Mouse (Mus musculus) midbrain, embryonic 10.5 days (tissue): ENCODE data around the gene Car12. TPM values are rescaled to one million over a fixed set of nuclear protein-coding genes. Genes with fewer than 3 reads are reported as not detected.

Experiments
- DNase-seq: peaks from one replicate; pipeline ENCODE4 v3.0.0-alpha.2; 2017; ENCODE audit warnings: low spot score
- H3K27ac ChIP-seq: fragments of 300-500 bp; sonication (generic); replicated peaks from 2 replicates; pipeline ENCODE4 v1.5.1; 2016; ENCODE audit warnings: mild to moderate bottlenecking
- H3K27me3 ChIP-seq: fragments of 300-500 bp; sonication (generic); 2 replicates; pipeline ENCODE4 v1.6.1; 2016; ENCODE audit warnings: low read depth, mild to moderate bottlenecking; ENCODE audit not compliant: poor library complexity, severe bottlenecking
- H3K36me3 ChIP-seq: fragments of 300-500 bp; sonication (generic); 2 replicates; pipeline ENCODE4 v1.6.1; 2016; ENCODE audit warnings: mild to moderate bottlenecking, moderate library complexity
- H3K4me1 ChIP-seq: fragments of 300-500 bp; sonication (generic); 2 replicates; pipeline ENCODE4 v1.6.1; 2016
- H3K4me3 ChIP-seq: fragments of 300-500 bp; sonication (generic); 2 replicates; pipeline ENCODE4 v1.5.1; 2016; ENCODE audit warnings: mild to moderate bottlenecking, moderate library complexity
- H3K9me3 ChIP-seq: fragments of 300-500 bp; sonication (generic); replicated peaks from 2 replicates; pipeline ENCODE4 v1.6.1; 2016; ENCODE audit warnings: mild to moderate bottlenecking
- WGBS: fragments of 180-500 bp; shearing (Covaris S2); methylation state at CpG from one replicate; pipeline ENCODE4 v1.1.7; 2016; 5-methylcytosine and 5-hydroxymethylcytosine counted together
- polyA plus RNA-seq: library from polyadenylated mRNA; unstranded; fragments of >200 nt; fragmentation: Nextera tagmentation; extraction: Ambion mirVana; gene quantifications from 2 replicates; pipeline ENCODE4 v1.2.1, GENCODE M21; 2016

Car12 gene
- 0.93 and 1.5 TPM in 2 replicates for polyA plus RNA-seq

GRCm38 (mm10) chr9:66713135-66714021, at the start of gene Car12:
Car12 (plus strand) TSS chr9:66713686.
- peaks cover 55% of the 10 kb centered on the region for H3K27me3 ChIP-seq
- WGBS: 14% methylated on average over 29 of the region's 29 CpGs

DNA sequence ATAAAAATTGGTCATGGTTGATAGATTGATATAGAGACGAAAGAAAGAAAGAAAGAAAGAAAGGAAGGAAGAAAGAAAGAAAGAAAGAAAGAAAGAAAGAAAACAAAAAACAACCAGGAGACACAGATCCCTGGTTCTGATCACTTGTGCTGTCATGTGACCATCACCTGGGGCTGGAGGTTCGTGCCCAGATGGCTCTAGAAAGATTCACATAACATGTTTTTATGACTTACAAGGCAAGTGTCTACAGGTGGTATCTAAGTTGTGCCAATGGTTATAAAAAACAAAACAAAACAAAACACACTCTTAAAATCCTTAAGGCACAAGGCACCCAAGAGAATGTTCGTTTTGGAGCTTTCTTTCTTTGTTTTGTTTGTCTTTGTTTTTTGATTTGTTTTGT, 49.7 kb upstream of the Car12 start:
- H3K4me1 ChIP-seq: 0 out of 2 replicates have a peak, but pooled peaks cover 8% of the 10 kb centered on the region
- no peak overlapping the region for H3K4me3 ChIP-seq
- H3K36me3 ChIP-seq: no peaks in the 10 kb centered on the region
- no peaks in the 10 kb centered on the region; the same call in 1 of the 2 replicates for H3K9me3 ChIP-seq
- no peak for DNase-seq
- H3K27ac ChIP-seq: no peak overlapping the region
- H3K27me3 ChIP-seq: no peaks in the 10 kb centered on the region
- WGBS: 88% methylated on average over 3 of the region's 3 CpGs

More at GRCm38 (mm10) chr9:66713135-66714021, at the start of gene Car12:
- Histone ChIP-seq H3K4me1 (peaks cover 25% of the 10 kb centered on the region), H3K4me3 (peak within 1 kb of the TSS; percentile 60), H3K27ac (peak within 1 kb of the TSS; percentile 68), H3K36me3 (no peaks in the 10 kb centered on the region), H3K9me3 (no peaks in the 10 kb centered on the region)
- peak; percentile 65 for DNase-seq

DNA sequence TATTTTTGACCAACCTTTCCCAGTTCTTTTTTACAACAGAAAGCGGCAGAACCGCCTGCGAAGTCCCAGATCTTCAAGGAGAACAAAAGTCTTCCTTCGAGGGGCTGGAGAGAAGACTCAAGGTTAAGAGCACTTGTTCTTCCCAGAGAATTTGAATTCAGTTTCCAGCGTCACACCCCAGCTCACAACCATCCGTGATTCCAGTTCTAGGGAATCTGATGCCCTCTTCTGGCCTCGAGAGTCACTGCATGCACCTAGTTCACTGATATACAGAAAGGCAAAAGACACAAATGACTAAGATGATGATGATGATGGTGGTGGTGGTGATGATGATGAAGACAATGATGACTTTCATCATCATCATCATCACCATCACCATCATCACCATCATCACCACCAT, 48.9 kb upstream of the Car12 start:
- Histone ChIP-seq H3K4me3 (no peak overlapping the region), H3K4me1 (0 out of 2 replicates have a peak, but pooled peaks cover 1% of the 10 kb centered on the region), H3K27ac (no peak overlapping the region), H3K9me3 (no peaks in the 10 kb centered on the region; the same call in 1 of the 2 replicates), H3K27me3 (no peaks in the 10 kb centered on the region), H3K36me3 (no peaks in the 10 kb centered on the region)
- no peak for DNase-seq
- 85% methylated on average over 7 of the region's 7 CpGs for WGBS

DNA sequence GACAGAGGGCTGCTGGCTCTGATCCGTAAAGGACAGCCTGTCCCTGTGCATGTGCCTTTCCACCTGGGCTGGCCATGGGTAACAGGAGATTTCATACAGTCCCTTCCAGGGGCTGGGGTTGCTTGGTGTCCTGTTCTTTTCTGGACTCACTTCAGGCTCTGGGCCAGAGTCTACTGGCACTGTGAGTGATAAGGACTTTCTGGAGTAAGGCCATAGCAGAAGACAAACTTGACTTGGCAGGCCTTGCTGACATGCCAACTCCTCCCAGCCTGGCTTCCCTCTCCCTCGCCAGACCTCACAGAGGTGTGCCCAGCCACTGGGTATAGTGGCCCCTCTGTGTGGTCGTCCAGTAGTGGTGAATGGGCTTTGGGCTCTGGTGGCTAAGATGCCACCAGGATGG, 47.3 kb upstream of the Car12 start:
- H3K27ac ChIP-seq: no peak overlapping the region
- DNase-seq: no peak
- 89% methylated on average over 3 of the region's 3 CpGs for WGBS

DNA sequence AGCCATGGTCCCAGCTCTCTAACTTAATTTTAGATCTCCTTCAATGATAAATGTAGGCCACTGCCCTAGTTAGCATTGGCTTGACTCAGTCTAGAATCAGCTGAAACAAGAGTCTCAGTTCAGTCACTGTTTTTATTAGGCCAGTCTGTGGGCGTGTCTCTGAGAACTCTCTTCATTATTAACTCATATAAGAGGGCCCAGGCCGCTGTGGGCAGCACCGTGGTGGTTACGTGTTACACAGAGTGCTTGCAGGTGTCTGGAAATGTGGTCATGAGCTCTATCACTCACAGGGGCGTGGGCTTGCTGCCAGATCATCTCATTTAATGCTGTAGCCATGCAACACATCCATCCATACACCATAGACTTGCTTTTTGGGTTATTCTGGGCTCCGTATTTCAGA, 46.4 kb upstream of the Car12 start:
- no peak overlapping the region for H3K4me3 ChIP-seq
- 85% methylated on average over 6 of the region's 6 CpGs for WGBS
- H3K9me3 ChIP-seq: no peaks in the 10 kb centered on the region; the same call in 1 of the 2 replicates
- no peak for DNase-seq
- H3K36me3 ChIP-seq: no peaks in the 10 kb centered on the region
- H3K4me1 ChIP-seq: 0 out of 2 replicates have a peak, but pooled peaks cover 3% of the 10 kb centered on the region
- H3K27ac ChIP-seq: no peak overlapping the region
- H3K27me3 ChIP-seq: no peaks in the 10 kb centered on the region

More for the DNA sequence above, 47.3 kb upstream of the Car12 start:
- Histone ChIP-seq H3K27me3 (no peaks in the 10 kb centered on the region), H3K4me1 (0 out of 2 replicates have a peak, but pooled peaks cover 3% of the 10 kb centered on the region), H3K4me3 (no peak overlapping the region), H3K9me3 (no peaks in the 10 kb centered on the region; the same call in 1 of the 2 replicates), H3K36me3 (no peaks in the 10 kb centered on the region)

- Histone ChIP-seq H3K4me1 (0 out of 2 replicates have a peak, but pooled peaks cover 3% of the 10 kb centered on the region), H3K36me3 (no peaks in the 10 kb centered on the region), H3K27ac (no peak overlapping the region), H3K9me3 (no peaks in the 10 kb centered on the region; the same call in 1 of the 2 replicates), H3K27me3 (no peaks in the 10 kb centered on the region), H3K4me3 (no peak overlapping the region)
- no peak for DNase-seq
- WGBS: 90% methylated on average over 4 of the region's 4 CpGs
These were observed 45.6 kb upstream of the Car12 start for GRCm38 (mm10) chr9:66667868-66668267.

GRCm38 (mm10) chr9:66669561-66670078, 43.9 kb upstream of the Car12 start:
- no peaks in the 10 kb centered on the region for H3K27me3 ChIP-seq

DNA sequence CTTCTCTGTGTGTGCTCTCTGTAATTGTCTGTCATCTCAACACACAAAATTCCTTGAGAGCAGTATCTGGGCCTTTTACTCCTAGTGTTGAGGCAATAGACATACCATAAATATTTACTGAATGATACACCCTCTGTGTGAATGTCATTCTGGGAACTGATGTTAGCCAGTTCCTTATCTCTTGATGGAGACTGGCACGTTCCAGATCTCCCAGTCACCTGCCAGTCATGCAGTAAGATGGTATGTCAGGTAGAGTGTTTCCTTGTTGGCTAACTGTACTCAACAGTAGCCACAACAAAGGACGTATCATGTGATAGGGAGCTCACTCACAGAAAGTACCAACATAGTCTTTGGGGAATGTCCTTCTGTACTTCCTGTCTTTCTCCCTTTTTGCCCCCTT, 39.7 kb upstream of the Car12 start:
- no peak for DNase-seq
- H3K9me3 ChIP-seq: no peaks in the 10 kb centered on the region
- H3K27me3 ChIP-seq: no peaks in the 10 kb centered on the region
- 81% methylated on average over 2 of the region's 2 CpGs for WGBS
- H3K4me1 ChIP-seq: 0 out of 2 replicates have a peak, but pooled peaks cover 7% of the 10 kb centered on the region
- H3K27ac ChIP-seq: no peak overlapping the region
- H3K4me3 ChIP-seq: no peak overlapping the region
- H3K36me3 ChIP-seq: no peaks in the 10 kb centered on the region

More at GRCm38 (mm10) chr9:66669561-66670078, 43.9 kb upstream of the Car12 start:
- no peaks in the 10 kb centered on the region for H3K36me3 ChIP-seq
- H3K4me1 ChIP-seq: 0 out of 2 replicates have a peak, but pooled peaks cover 7% of the 10 kb centered on the region
- H3K4me3 ChIP-seq: no peak overlapping the region
- DNase-seq: no peak
- H3K27ac ChIP-seq: no peak overlapping the region
- H3K9me3 ChIP-seq: no peaks in the 10 kb centered on the region; the same call in 1 of the 2 replicates
- 65% methylated on average over 7 of the region's 7 CpGs for WGBS

GRCm38 (mm10) chr9:66675566-66675965, 37.9 kb upstream of the Car12 start:
- Histone ChIP-seq H3K4me3 (no peak overlapping the region), H3K9me3 (no peaks in the 10 kb centered on the region), H3K27ac (no peak overlapping the region), H3K36me3 (no peaks in the 10 kb centered on the region), H3K27me3 (no peaks in the 10 kb centered on the region), H3K4me1 (0 out of 2 replicates have a peak, but pooled peaks cover 7% of the 10 kb centered on the region)
- no peak for DNase-seq
- WGBS: 89% methylated on average over 1 of the region's 1 CpGs

DNA sequence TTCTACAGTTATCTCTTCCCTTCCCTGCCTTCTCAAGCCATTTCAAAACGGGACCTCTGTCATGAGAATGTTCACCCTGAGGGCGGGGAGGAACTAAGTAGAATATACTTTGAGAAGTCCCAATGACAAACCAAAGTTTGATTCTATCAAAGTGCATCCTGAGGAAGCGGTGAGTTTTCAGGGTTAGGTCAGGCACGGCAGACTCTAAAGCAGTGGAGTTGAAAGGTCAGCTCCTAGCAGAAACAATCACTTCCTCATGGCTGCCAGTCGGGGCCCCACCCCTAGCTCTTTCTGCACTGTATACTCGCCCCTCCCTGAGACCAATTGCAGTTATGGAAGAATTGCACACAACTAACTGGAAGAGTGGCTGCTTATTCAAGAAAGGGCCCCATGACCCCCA, 33.4 kb upstream of the Car12 start:
- 0 out of 2 replicates have a peak, but pooled peaks cover 4% of the 10 kb centered on the region for H3K4me1 ChIP-seq

DNA sequence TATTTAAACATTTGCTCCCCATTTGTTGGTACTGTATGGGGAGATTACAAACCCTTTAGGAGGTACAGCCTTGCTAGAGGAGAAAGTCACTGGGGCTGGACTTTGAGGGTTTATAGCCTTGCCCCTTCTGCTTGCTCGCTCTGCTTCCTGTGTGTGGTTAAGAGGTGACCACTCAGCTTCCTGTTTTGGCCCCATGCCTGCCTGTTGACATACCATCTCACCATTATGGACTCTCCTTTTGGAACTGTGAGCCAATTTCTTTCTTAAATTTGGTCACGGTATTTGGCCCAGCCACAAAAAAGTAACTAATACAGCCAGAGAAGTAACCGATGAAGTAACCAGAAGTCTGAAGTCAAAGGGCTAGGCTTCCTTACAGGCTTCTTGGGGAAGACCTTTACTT, 30.7 kb upstream of the Car12 start:
- Histone ChIP-seq H3K27ac (no peak overlapping the region), H3K27me3 (no peaks in the 10 kb centered on the region), H3K4me1 (0 out of 2 replicates have a peak, but pooled peaks cover 4% of the 10 kb centered on the region), H3K9me3 (no peaks in the 10 kb centered on the region), H3K36me3 (no peaks in the 10 kb centered on the region), H3K4me3 (no peak overlapping the region)
- DNase-seq: no peak
- WGBS: 93% methylated on average over 3 of the region's 3 CpGs

More for the DNA sequence above, 33.4 kb upstream of the Car12 start:
- WGBS: 76% methylated on average over 6 of the region's 6 CpGs
- no peak overlapping the region for H3K27ac ChIP-seq
- H3K27me3 ChIP-seq: no peaks in the 10 kb centered on the region
- H3K4me3 ChIP-seq: no peak overlapping the region
- no peaks in the 10 kb centered on the region for H3K9me3 ChIP-seq
- DNase-seq: no peak
- no peaks in the 10 kb centered on the region for H3K36me3 ChIP-seq

GRCm38 (mm10) chr9:66685730-66686129, 27.8 kb upstream of the Car12 start:
- DNase-seq: no peak
- Histone ChIP-seq H3K4me3 (no peak overlapping the region), H3K27me3 (no peaks in the 10 kb centered on the region), H3K4me1 (no peaks in the 10 kb centered on the region), H3K9me3 (no peaks in the 10 kb centered on the region), H3K27ac (no peak overlapping the region), H3K36me3 (no peaks in the 10 kb centered on the region)
- WGBS: 78% methylated on average over 6 of the region's 6 CpGs

DNA sequence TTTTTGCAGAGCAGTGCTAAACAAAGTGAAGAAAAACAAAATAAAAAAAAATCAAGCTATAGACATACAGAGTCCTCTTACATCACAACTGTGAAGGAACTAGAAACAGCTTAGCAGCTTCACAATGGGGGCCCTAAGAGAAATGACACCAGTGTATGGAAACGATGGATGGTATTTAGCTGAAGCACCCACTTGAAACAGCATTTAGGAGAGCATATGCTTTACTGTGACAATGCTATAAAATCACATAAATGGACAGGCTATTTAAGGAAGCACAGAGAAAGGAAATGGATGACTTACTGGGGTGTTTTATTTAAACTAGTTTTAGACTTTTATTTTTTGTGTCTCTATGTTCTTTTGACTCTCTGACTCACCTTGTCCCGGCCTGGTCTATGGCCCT, 25.8 kb upstream of the Car12 start:
- no peak overlapping the region for H3K27ac ChIP-seq

More for the DNA sequence above, 25.8 kb upstream of the Car12 start:
- 87% methylated on average over 2 of the region's 2 CpGs for WGBS
- H3K4me1 ChIP-seq: no peaks in the 10 kb centered on the region
- H3K4me3 ChIP-seq: no peak overlapping the region
- H3K27me3 ChIP-seq: no peaks in the 10 kb centered on the region
- H3K36me3 ChIP-seq: no peaks in the 10 kb centered on the region
- DNase-seq: no peak
- H3K9me3 ChIP-seq: no peaks in the 10 kb centered on the region
